Mouse (Mus musculus): ENCODE measurements around the gene Ces1d. TPM values are rescaled to one million over a fixed set of nuclear protein-coding genes. Genes with fewer than 3 reads are reported as not detected.
"Not testable (repeated sequence)": the region's sequence is repeated elsewhere in the genome, so short reads cannot be mapped to it uniquely, and the experiment has no call there.

The Ces1d gene
- 2.8 and 5.0 TPM in 2 replicates for total RNA-seq (2017)

DNA sequence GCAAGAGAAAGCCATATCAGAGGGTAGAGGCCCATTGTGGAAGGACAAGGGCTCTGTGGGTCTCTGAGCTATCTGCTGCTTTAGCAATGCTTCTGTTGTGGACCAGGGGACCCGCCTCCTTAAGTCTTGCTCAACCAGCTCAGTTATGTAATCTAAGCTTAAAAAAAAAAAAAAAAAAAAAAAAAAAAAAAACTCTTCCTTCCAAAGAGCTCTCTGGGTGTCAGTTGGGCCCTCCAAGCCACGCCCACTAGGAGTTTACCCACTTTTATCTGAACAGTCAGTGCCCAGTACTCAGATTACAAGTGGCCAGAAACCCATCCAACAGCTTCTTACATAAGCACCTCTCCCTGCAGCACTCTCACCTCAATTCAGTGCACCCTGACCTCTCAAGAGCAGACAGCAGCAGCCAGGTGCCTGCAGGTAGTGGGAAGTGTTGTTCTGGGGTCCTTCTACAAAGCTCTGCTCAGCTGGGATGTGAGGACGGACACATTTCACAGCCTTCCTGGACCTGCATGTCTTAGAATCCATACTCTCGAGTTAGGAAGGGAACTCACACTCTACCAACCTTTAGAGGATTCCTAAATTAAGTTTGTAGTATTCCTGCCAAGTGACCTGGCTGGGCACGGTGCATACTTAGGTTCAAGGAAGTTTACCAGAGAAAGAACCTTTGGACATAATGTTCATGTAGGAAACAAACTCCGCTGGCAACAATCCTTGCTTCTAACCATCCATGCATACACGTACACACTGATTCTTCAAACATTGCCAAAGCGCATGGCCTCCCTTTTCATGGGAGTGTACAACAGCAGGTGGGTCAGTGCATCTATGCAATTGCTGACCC, at the start of gene Ces1d:
Gene Ces1d (minus strand): TSS at position 154 of the 841 bp plus-strand sequence.
- ATAC-seq (ENCODE audit: extremely low read depth, insufficient number of reproducible peaks, low FRiP score, poor library complexity, severe bottlenecking) = no peak

DNA sequence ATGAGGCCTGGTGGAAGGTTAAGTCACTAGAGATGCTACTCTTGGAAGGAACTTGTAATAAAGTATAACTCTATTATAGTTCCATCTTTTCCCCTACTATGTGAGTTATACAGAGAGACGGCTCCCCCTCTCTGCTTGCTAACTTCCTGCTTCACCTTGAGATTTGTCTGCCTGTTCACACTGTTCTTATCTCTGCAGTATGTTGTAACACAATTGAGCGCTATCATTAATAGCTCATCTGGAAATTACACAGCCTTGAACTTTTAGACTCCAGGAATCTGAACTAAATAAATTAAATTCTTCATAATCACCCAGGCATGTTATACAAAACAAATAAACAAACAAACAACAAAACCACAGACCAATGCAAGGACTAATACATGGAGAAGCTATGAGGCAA, 48.4 kb upstream of the Ces1d start:
- no peak for ATAC-seq (ENCODE audit: extremely low read depth, insufficient number of reproducible peaks, low FRiP score, poor library complexity, severe bottlenecking)

DNA sequence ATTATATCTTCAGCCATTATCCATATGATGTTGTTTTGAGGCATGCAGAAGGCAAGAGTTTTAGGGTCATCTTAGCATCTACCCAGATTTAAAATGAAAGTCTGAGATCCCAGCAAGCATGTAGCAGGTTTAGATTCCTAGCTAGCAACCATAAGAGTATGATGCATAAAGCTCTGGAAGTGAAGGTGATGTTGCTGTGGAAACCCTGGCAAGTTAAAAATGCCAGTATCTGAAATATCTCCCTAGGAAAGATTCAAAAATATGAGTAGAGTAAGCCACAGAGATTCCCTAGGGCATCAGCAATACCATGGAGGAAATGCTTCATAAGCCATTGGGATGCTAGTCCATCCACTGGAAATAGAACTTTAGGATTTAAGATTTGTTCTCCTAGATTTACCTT, 42.2 kb upstream of the Ces1d start:
- no peak for ATAC-seq (ENCODE audit: extremely low read depth, insufficient number of reproducible peaks, low FRiP score, poor library complexity, severe bottlenecking)

DNA sequence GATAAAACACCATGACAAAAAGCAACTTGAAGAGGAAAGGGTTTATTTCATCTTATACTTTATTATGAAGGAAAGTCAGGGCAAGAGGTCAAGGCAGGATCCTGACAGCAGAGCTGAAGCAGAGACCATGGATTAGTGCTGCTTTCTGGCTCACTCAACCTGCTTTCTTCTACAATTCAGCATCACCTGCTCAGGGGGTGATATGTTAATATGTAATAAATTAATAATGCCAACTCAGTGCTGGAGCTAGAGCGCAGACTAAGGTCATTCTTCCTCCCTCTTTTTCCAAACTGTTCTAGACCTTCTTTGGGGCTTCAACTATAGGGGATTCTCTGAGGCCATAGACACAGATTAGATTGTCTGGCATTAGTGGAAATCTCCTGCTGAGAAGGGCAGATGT, 38.0 kb upstream of the Ces1d start:
- ATAC-seq (ENCODE audit: extremely low read depth, insufficient number of reproducible peaks, low FRiP score, poor library complexity, severe bottlenecking) = no peak

DNA sequence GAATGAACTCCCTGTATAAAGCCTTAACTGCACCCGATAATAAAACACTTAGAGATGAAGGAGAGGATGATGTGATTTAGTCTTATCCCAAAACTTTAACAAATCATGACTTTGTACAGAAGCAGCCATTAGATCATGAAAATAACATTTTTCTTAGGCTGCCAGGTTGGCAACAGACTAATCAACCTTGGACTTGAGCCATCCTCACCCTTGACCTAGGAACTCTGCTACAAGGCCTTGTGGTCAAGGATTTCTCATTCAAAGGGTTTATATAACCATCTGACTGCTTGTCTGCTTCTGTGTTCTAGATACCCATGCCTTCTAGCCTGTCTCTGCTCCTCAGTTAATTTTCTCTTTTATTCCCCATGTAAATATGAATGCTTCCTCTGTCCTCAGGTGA, 37.1 kb upstream of the Ces1d start:
- ATAC-seq (ENCODE audit: extremely low read depth, insufficient number of reproducible peaks, low FRiP score, poor library complexity, severe bottlenecking) = no peak

DNA sequence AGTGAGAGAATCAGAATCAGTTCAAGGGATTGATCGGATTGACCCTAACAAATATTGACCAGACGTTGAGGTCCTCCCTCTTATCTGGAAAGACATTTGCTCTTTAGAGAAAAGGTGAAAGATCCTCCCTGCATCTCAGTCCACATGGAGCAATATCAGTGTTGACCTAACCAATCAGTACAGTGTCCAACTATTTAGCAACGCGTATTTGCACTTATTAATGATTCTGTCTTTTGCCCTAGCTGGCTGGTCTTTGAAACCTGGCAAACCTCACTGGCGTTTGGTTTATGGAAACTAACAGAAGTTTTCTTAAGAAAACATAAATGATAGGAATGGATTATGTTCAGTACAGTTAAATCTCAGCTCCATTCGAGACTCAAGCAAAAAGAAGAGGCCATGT, 36.4 kb upstream of the Ces1d start:
- ATAC-seq (ENCODE audit: extremely low read depth, insufficient number of reproducible peaks, low FRiP score, poor library complexity, severe bottlenecking) = no peak

DNA sequence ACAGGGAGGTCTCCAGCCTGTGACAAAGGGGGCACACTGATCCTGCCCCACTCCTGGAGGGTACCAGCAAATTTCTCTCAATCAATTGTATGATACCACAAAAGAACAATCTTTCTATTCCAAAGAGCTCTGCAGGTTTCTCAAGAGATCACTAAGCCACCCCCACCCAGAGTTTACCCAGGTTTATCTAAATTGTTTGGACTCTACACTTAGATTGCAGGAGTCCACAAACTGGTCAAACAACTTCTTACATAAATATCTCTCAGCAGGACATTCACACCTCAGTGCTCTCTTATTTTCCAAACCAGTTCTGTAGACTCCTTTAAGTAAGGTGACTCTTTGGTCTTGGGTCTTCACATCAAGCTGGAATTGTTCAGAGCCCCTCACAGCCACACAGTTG, 31.8 kb upstream of the Ces1d start, which contains the start of gene Ces1e:
Gene Ces1e (minus strand): TSS at position 174 of the 400 bp plus-strand sequence.
- ATAC-seq (ENCODE audit: extremely low read depth, insufficient number of reproducible peaks, low FRiP score, poor library complexity, severe bottlenecking) = no peak

DNA sequence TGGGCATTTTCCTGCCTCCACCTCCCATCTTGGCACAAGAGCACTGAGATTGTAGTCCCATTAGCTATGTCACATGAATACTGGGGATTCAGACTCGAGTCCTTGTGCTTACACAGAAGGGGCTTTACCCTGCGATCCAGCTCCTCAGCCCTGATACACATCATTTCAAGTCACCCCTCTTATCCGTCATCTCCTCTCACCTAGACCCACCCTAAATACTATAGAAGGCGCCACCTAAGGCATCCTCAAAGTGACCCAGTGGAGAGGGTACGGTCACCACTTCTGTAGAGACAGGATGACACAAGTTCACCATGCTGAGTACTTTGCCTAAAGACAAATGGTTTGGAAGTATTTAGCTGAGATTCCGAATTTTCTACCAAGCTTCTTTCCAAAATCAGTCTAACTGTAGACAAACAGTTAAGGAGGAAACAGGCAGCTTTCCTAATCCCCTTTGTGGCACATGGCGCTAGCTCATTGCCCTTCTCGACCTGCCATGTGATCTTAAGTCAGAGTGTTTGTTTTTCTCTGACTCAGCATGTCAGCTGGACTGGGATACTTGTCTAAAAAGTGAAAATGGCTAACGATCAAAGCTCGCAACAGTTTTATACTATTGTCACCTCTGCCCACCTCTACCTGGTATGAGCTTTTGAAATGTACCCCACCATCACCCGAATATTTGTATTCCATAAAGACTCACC, 31.2 kb upstream of the Ces1d start:
- no peak for ATAC-seq (ENCODE audit: extremely low read depth, insufficient number of reproducible peaks, low FRiP score, poor library complexity, severe bottlenecking)

DNA sequence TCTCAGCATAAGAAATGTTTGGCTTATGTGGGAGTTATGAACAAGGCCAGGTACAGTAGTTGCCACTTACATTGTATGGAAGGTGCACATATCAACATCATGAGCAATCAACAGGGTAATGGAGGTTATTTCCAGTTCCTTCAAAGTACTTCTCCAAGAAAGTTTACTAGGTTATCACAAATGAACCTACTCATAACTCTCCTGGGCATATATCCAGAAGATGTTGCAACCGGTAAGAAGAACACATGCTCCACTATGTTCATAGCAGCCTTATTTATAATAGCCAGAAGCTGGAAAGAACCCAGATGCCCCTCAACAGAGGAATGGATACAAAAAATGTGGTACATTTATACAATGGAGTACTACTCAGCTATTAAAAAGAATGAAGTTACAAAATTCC, 28.8 kb upstream of the Ces1d start:
- ATAC-seq (ENCODE audit: extremely low read depth, insufficient number of reproducible peaks, low FRiP score, poor library complexity, severe bottlenecking) = not testable (repeated sequence)

DNA sequence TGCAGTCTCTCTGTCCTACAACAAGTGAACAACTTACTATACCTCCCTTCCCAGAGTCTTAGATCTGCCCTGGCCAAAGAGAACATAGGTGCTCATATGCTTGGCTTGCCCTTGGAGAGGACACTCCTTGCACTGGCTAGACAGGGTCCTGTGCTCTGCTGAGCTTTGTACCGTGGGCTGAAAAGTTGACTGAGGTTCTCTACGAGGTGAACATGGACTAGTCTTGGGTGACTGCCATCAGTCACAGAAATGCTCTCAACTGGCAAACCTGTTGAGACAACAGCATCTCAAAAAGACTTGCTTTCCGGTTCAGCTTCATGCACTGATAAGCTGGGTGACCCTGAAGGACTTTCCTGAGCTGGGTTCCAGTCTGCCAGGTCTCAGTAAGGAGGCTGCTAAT, 24.3 kb upstream of the Ces1d start:
- ATAC-seq (ENCODE audit: extremely low read depth, insufficient number of reproducible peaks, low FRiP score, poor library complexity, severe bottlenecking) = no peak

DNA sequence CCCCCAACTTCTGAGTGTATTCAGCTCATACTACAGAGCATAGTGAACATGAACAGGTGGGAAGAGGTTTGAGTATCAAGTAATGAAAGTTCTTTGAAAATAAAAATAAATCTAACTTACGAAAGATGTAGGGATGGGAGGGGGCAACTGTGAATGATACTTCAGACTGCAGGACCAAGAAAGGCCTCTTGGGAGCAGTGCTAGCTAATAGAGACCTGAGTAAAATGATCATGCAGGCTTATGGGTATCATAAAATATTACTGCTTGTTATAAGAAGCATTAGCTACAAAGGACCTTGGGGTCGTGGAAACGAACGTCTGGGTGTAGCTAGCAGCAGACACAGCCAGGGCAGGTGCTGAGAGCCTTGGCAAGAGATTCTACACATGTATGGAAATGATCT, 20.2 kb upstream of the Ces1d start:
- no peak for ATAC-seq (ENCODE audit: extremely low read depth, insufficient number of reproducible peaks, low FRiP score, poor library complexity, severe bottlenecking)

DNA sequence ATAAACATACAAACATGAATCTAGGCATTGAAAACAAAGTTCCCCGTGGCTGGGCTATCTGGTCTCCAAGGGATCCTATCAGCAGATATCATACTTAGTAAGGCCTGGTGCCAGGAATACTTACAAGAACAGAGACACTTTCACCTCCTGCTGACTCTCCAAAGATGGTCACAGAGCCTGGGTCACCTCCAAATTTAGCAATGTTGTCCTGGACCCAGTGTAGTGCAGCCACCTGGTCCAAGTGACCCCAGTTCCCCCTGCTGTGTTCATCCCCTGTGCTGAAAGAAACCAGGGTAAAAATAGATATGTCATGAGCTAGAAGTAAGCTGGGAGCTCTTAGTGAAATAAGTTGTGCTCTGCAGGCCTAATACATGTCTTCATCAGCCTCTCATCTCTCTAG, 19.7 kb upstream of the Ces1d start:
- no peak for ATAC-seq (ENCODE audit: extremely low read depth, insufficient number of reproducible peaks, low FRiP score, poor library complexity, severe bottlenecking)

DNA sequence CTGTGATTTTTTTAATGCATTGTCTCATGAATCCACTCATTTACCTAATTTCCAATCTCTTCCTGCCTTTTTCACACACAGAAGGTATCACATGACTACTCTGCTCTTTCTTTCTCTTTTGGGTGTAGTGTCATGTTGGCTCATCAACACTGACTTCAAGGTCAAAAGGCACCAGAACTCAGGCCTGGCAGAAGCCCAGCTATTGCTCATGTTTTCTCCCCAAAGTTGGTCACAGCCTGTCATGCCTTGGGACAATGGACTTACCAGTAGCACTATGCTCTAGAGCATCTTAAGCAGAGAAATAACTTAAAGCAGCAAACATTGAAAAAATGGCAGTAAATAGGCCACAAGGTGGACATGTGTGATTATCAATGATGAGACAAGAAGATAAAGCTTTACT, 13.5 kb upstream of the Ces1d start:
- no peak for ATAC-seq (ENCODE audit: extremely low read depth, insufficient number of reproducible peaks, low FRiP score, poor library complexity, severe bottlenecking)

DNA sequence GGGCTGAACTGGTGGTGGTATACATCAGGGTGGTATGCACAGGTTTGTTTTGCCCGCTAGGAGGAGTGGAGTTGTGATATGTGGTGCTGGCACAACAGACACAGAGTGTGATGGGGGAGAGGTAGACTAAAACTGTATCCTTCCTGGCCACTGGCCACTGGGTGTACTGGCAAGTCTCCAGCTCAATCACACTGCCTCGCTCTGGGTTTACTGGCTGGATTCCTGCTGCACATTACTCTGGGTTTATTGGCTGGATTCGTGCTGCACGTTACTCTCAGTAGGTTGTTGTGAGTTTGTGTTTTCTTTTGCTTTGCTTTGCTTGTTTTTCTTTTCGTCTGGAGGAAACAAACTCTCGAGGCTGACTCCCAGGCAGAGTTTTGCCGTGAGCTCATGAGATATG, 1.5 kb upstream of the Ces1d start:
- not testable (repeated sequence) for ATAC-seq (ENCODE audit: extremely low read depth, insufficient number of reproducible peaks, low FRiP score, poor library complexity, severe bottlenecking)

DNA sequence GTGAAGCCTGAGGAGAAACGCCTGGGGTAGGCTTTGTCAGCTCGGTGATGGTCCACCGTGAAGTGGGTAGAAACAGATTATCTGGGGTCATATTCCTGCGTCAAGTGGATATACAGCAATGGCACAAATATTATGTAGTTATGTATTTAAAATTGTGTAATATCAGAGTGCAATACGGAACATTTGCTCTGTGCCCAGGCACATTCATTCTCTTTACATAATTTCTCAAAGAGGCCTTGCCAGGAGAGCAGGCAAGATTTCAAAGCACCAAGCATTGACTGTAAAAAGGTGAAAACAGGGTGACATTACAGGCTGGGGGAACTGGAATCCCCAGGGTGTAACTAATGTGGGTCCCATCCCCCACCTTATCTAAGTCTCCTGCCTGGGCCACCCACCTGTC, 1.2 kb downstream of the Ces1d start:
- no peak for ATAC-seq (ENCODE audit: extremely low read depth, insufficient number of reproducible peaks, low FRiP score, poor library complexity, severe bottlenecking)

DNA sequence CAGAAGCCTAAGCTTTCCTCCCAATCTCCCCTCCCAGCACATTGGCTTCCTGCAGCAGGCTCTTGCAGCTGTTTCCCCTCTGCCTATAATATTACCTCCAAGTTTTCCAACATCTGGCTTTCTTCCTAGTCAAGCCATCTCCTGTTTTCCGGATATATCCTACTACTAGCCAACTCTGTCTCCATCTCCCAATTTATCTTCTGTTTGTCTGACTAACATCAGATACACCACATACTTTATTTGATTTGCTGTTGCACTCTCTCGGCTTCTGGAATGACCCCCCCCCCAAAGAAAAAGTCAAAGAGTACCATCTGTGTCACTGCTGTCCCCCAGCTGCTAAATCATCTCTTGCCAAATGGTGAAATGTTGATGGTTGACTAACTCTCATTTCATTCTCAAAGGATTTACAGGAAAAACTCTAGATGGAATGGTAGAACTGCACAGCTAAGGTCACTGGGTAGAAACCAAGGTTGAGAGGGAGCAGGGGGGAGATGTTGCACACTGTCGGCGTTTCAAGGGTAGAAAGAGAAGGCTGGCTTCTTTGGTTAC, 17.0 kb downstream of the Ces1d start:
- no peak for ATAC-seq (ENCODE audit: extremely low read depth, insufficient number of reproducible peaks, low FRiP score, poor library complexity, severe bottlenecking)

DNA sequence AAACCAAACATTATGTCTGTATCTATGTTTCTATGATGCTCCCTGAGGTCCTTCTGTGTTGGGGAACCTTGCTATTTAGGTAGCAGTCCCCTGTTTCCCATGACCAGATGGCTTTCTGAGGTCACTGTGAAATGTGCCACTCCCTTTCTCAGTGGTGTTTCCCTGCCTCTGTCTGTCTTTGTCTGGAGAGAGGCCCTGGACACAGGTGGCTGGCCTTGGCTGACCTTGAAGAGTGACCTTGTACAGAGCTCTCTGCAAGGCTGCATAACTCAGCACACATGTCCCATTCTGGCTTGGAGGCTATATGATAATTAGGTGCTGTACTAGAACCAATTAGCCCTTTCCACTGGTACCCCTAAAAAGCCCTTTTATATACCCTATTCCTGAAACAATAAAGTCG, 21.0 kb downstream of the Ces1d start:
- ATAC-seq (ENCODE audit: extremely low read depth, insufficient number of reproducible peaks, low FRiP score, poor library complexity, severe bottlenecking) = no peak

DNA sequence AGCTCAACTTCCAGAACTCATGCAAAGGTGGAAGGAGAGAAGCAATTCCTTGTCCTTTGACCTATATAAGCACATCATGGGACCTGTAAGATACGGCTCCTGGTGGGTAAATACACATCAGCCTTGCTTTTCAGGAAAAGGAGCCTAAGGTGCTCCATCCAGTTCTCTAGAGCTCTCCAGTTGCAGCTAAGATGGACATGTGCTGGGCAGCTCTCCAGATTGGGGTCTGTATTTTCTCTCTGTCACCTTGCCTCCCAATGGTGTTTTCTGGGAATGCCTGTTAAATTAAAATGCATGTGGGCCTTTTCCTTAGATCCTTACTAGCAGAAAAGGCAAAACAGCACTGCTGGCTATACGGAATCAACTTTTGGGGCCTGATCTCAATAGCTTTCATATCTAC, 23.1 kb downstream of the Ces1d start:
- ATAC-seq (ENCODE audit: extremely low read depth, insufficient number of reproducible peaks, low FRiP score, poor library complexity, severe bottlenecking) = no peak

DNA sequence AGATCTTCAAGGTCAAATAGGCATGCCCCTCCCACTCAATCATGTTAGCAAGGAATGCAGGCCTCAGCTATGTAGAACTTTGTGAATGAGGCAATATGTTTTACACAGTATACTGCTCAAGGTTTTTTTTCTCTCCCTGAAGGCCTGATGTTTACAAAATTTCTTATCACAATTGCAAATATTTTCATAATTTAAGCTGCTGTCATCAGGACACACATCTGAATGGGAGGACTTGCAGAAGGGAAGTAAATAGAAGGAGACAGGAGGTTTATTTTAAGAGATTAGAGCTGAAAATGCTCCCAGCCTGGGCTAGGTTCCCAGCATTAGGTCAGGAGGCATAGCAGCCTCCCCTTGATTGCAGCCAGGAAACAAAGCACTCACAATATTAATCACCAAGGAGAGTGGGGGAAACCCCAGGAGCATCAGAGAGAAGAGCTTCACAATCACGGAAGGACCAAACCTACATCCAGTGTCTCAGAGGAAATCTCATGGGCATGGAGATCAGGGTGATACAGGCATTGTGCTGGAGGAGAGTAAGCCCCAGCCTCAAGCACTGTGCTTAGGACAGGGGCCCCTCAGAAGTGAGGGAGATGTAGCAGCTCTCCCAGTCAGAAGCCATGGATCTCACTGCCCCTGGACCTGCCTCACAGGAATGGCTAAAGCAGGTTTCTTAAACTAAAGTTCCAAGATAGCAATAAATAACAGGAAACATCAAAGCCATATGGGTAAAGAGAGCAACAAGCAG, 25.6 kb downstream of the Ces1d start:
- no peak for ATAC-seq (ENCODE audit: extremely low read depth, insufficient number of reproducible peaks, low FRiP score, poor library complexity, severe bottlenecking)

Data from neutrophil, adult 5-6 weeks (primary cell).